Mouse (Mus musculus): ENCODE results near the gene Astl. TPM values are rescaled to one million over a fixed set of nuclear protein-coding genes. Genes with fewer than 3 reads are reported as not detected.

Astl gene
- total and polyA plus RNA-seq, 3 experiments = not detected

GRCm38 (mm10) chr2:127374131-127374530 is 35.7 kb downstream of the Astl start:
- H3K4me3 ChIP-seq (ENCODE audit: control insufficient read depth in 1 of 2, insufficient read depth in 1 of 2, low read depth in 2 of 2, low read length in 2 of 2) = no peak overlapping the region

DNA sequence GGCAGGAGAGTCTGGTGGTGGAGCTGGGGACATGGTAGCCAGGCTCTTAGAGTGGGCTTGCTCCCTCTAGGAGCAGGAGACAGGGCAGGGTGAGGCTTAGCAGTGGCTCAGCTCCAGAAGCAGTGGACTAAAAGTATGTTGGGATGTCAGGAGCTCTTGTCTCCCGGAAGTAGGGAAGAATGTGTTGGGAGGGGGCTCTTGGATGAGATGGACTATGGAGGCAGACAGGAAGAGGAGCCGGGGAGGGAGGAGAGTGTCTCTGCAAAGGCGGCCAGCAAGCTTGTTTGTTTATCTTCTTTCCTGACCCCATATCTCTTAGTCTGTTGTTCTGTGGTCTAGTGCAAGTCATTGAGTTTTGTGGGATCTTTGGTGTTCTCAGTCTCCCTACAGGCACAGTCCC is 36.6 kb downstream of the Astl start:
- no peaks in the 10 kb centered on the region for H3K36me3 ChIP-seq (ENCODE audit: control insufficient read depth in 1 of 2, insufficient read depth in 2 of 2, low read length in 2 of 2)
- DNase-seq (ENCODE audit: low read depth, low spot score) = no peak
- TF ChIP-seq MEF2A (IDR thresholded peaks at IDR 0.05; ENCODE audit: extremely low read depth, insufficient replicate concordance, low read depth, low read length, poor library complexity, severe bottlenecking) (no peak), MYB (IDR thresholded peaks at IDR 0.05; ENCODE audit: low read depth, low read length) (no peak), HCFC1 (IDR thresholded peaks at IDR 0.05; ENCODE audit: low read depth, low read length) (no peak), CHD2 (IDR thresholded peaks at IDR 0.05; ENCODE audit: low read length) (no peak), ZKSCAN1 (IDR thresholded peaks at IDR 0.05; ENCODE audit: low read depth, low read length) (no peak)
- H3K27me3 ChIP-seq (ENCODE audit: control insufficient read depth in 1 of 2, insufficient read depth in 2 of 2, low read length in 2 of 2) = peaks cover 0 to 1% of the 10 kb centered on the region in 2 experiments; a peak in 1 of 4 replicates
- H3K27ac ChIP-seq (ENCODE audit: control insufficient read depth, low read depth, low read length) = no peak overlapping the region
- H3K4me1 ChIP-seq (ENCODE audit: control insufficient read depth in 1 of 2, insufficient read depth in 2 of 2, low read length in 2 of 2) = no peaks in the 10 kb centered on the region
- no peaks in the 10 kb centered on the region for H3K9me3 ChIP-seq (replicated peaks; ENCODE audit: insufficient read depth, low read length)
- H3K9ac ChIP-seq (ENCODE audit: control insufficient read depth, low read depth, low read length, poor library complexity, severe bottlenecking) = no peak overlapping the region
- H3K4me3 ChIP-seq (ENCODE audit: control insufficient read depth in 1 of 2, insufficient read depth in 1 of 2, low read depth in 2 of 2, low read length in 2 of 2) = no peak overlapping the region
- H3K79me2 ChIP-seq (ENCODE audit: control insufficient read depth, insufficient read depth, low read length, poor library complexity) = no peaks in the 10 kb centered on the region

More at GRCm38 (mm10) chr2:127374131-127374530, 35.7 kb downstream of the Astl start:
- TF ChIP-seq USF1 (IDR thresholded peaks at IDR 0.05; ENCODE audit: low read depth, low read length) (no peak), POLR2AphosphoS2 (IDR thresholded peaks at IDR 0.05; ENCODE audit: low read length) (no peak), ZMIZ1 (IDR thresholded peaks at IDR 0.05; ENCODE audit: low read depth, low read length) (no peak), E2F4 (IDR thresholded peaks at IDR 0.05; ENCODE audit: borderline replicate concordance, low read depth, low read length) (no peak), ELF1 (IDR thresholded peaks at IDR 0.05; ENCODE audit: low read depth, low read length) (no peak), RCOR1 (IDR thresholded peaks at IDR 0.05; ENCODE audit: low read depth, low read length) (no peak), UBTF (IDR thresholded peaks at IDR 0.05; ENCODE audit: borderline replicate concordance, insufficient read depth, low read depth, low read length) (no peak), ZC3H11A (IDR thresholded peaks at IDR 0.05; ENCODE audit: low read depth, low read length) (no peak), SIN3A (IDR thresholded peaks at IDR 0.05; ENCODE audit: low read length) (no peak), NRF1 (IDR thresholded peaks at IDR 0.05; ENCODE audit: insufficient read depth, low read depth, low read length, poor library complexity, severe bottlenecking) (no peak), GABPA (IDR thresholded peaks at IDR 0.05; ENCODE audit: low read depth, low read length) (no peak), POLR2AphosphoS5 (IDR thresholded peaks at IDR 0.05; ENCODE audit: borderline replicate concordance, low read depth, low read length) (no peak)
- peaks cover 0 to 1% of the 10 kb centered on the region in 2 experiments; a peak in 2 of 4 replicates for H3K27me3 ChIP-seq (ENCODE audit: control insufficient read depth in 1 of 2, insufficient read depth in 2 of 2, low read length in 2 of 2)
- H3K9me3 ChIP-seq (replicated peaks; ENCODE audit: insufficient read depth, low read length) = no peaks in the 10 kb centered on the region
- H3K27ac ChIP-seq (ENCODE audit: control insufficient read depth, low read depth, low read length) = no peak overlapping the region
- H3K79me2 ChIP-seq (ENCODE audit: control insufficient read depth, insufficient read depth, low read length, poor library complexity) = no peaks in the 10 kb centered on the region
- H3K9ac ChIP-seq (ENCODE audit: control insufficient read depth, low read depth, low read length, poor library complexity, severe bottlenecking) = no peak overlapping the region
- H3K4me1 ChIP-seq (ENCODE audit: control insufficient read depth in 1 of 2, insufficient read depth in 2 of 2, low read length in 2 of 2) = no peaks in the 10 kb centered on the region
- DNase-seq (ENCODE audit: low read depth, low spot score) = no peak
- H3K36me3 ChIP-seq (ENCODE audit: control insufficient read depth in 1 of 2, insufficient read depth in 2 of 2, low read length in 2 of 2) = no peaks in the 10 kb centered on the region
